Mouse (Mus musculus) Patski (cell line): Measurements from ENCODE around the gene Hoxa7. TPM values are rescaled to one million over a fixed set of nuclear protein-coding genes. Genes with fewer than 3 reads are reported as not detected.
A peak's percentile ranks its signal among the peaks of the same experiment; 100 is the strongest.

Experiments used
- ATAC-seq: fragments of 100-300 bp; one replicate; pipeline ENCODE4 v1.8.0; 2021
- CTCF ChIA-PET: fragments of 350-600 bp; sonication (Branson Sonifier 250); formaldehyde crosslinking; loops from one replicate; lab custom pipeline; 2022; ENCODE audit warnings: inconsistent platforms; lab: Charles Lee
- POLR2A ChIA-PET: fragments of 350-600 bp; sonication (Branson Sonifier 250); formaldehyde crosslinking; loops from one replicate; lab custom pipeline; 2022; ENCODE audit warnings: antibody characterized with exemption, inconsistent platforms; lab: Charles Lee
- DNase-seq: peaks from one replicate; pipeline ENCODE4 v3.0.0-alpha.2; 2011; ENCODE audit warnings: low read depth, low spot score
- H3K27me3 ChIP-seq: fragments of 371-371 bp; one replicate; pipeline ENCODE4 v1.5.1; 2021
- CTCF ChIP-seq: fragments of 100-300 bp; IDR thresholded peaks from one replicate; pipeline ENCODE4 v1.5.1; 2021
- in situ Hi-C: fragments of 300-500 bp; cut with MboI; formaldehyde crosslinking; loops from 3 replicates; pipeline ENCODE4 v1.11.1; 2018; ENCODE audit warnings: low pct_unique_long_range_greater_than_20kb, mixed read lengths
- polyA plus RNA-seq: library from polyadenylated mRNA; unstranded; gene quantifications from one replicate; pipeline ENCODE4 v1.2.3, GENCODE M21; 2021

The Hoxa7 gene
- polyA plus RNA-seq, result 51.6 TPM

DNA sequence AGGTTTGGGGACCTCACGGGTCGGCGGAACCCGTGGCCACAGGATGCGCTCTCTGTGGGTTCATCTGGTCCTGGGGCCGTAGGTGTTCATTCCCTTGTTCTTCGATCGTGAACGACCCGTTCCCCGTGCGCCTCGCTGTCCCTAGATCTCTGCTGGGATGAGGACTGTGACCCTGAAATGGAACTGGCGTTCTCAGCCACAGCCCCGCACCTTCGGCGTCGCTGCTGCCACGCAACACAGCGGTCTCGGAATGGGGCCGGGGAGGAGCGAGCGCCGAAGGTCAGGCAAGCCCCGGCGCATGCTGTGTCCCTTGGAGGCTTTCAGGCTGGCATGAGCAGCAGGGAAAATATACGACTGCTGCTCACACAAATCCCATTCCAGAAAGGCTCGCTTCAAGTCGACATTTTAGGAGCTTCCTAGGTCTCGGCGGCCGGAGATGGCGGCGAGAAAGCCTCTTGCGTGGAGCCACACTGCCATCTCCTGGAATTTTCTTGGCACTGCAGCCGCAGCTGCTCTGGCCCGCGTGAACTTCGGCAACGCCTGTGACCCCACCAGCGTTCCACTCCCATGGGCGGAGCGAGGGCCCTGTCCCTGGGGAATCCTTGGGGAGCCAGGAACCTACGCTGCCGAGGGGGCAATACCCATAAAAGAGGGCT is at the start of gene Hoxa7:
TSS of gene Hoxa7 (minus strand) at position 518 of the 656 bp plus-strand sequence.
- in situ Hi-C loops, result loop anchor here (5.0 to 25.0 kb wide), 6 partner anchors 47 to 1047 kb away; partner anchors contain the start of genes 5730596B20Rik and Cbx3
- CTCF ChIA-PET, result interaction anchor here (0.8 to 5.0 kb wide), 16 partner anchors 7 to 1015 kb away, joined by 3 to 21 read pairs (median 5); partner anchors contain the start of genes Gm28308, Hoxa10, Hoxa3 and Hoxa9

DNA sequence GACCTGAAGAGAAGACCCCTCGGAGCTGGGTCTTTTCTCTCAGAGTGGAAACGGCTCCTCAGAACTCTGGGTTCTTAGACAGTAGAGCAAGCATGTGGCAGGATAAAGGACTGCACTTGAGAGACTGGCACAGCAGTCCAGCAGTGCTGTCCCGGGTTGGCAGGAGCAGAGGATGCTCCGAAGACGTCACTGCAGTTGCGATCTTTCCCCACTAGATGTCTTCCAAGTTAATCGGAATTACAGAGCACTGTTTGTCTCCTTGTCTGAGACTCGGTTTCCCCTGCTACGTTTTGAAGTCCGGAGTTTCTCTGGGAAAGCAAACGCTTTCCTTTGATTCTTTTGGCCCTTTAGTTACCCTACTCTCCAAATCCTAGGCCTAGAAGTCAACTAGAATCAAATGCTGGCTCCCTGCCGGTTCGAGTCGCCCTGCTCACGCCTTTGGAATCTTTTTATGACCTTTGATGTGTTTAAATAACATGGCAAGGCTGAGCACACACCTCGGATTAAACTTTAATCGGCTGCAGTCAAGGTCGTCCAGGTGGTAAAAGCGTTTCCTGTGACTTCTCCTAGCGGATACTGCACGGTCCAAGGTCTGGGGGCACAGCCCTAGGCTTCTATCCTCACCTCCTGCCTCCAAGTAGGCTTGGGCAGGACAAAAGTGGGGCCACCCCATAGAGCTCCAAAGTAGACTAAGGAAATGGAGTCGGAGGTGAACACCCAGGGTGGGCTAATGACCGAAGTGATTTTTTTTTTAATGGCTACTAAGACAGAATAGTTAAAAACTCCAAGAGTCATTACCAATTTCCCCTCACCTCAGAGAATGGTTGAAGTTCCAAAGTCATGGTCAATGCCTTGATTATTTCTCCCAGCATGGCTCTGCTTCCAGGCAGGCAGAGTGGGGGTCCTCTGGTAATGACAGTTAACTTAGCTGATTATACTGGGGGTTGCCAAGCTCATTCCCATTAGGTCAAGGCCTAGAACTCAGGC is 49.1 kb upstream of the Hoxa7 start:
- POLR2A ChIA-PET, result interaction anchor here (0.5 to 1.0 kb wide), 4 partner anchors 9 to 442 kb away, joined by 3 to 4 read pairs (median 3); partner anchors contain the start of gene Tax1bp1
- in situ Hi-C loops, result loop anchor here (5.0 kb wide), 1 partner anchor 307 kb away; no protein-coding TSS in a partner anchor
- ATAC-seq, result peak; percentile 60
- peaks cover 11% of the 10 kb centered on the region for H3K27me3 ChIP-seq
- no peak for DNase-seq
- CTCF ChIA-PET, result interaction anchor here (0.7 to 2.3 kb wide), 5 partner anchors 13 to 454 kb away, joined by 3 to 6 read pairs (median 5); no protein-coding TSS in a partner anchor
- TF ChIP-seq CTCF, result peak; percentile 88

More for the DNA sequence above, at the start of gene Hoxa7:
- DNase-seq, result peak; percentile 91
- peak; percentile 57 for ATAC-seq
- POLR2A ChIA-PET, result interaction anchor here (1.4 to 37.4 kb wide), 5 partner anchors 9 to 220 kb away, joined by 3 to 778 read pairs (median 153); partner anchors contain the start of genes 5730596B20Rik, Gm28308, Hoxa10 and Hoxa11
- no peak for TF ChIP-seq CTCF
- no peaks in the 10 kb centered on the region for H3K27me3 ChIP-seq

DNA sequence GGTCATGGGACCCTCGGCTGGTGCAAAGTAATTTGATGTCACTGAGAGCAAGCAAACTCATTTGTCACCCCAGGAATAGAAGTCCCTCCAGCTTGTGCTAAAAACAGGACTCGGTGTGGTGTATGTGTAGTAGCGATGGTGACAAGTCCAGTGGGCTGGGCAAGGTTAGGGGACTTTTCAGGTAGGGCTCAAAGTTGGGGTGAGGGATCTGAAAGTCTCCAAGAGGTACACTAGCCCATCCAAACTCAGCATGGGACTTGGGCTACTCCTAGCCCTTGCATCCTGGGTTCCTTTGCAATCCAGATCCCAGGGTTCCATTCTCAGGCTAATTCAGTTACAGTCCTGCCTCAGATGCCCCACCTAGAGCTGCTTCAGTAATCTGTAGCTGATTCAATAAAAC is 47.1 kb upstream of the Hoxa7 start:
- ChIA-PET POLR2A (no interaction called here), CTCF (no interaction called here)
- ATAC-seq, result no peak
- in situ Hi-C loops, result no loop called here
- H3K27me3 ChIP-seq, result peaks cover 11% of the 10 kb centered on the region
- no peak for DNase-seq
- TF ChIP-seq CTCF, result no peak

DNA sequence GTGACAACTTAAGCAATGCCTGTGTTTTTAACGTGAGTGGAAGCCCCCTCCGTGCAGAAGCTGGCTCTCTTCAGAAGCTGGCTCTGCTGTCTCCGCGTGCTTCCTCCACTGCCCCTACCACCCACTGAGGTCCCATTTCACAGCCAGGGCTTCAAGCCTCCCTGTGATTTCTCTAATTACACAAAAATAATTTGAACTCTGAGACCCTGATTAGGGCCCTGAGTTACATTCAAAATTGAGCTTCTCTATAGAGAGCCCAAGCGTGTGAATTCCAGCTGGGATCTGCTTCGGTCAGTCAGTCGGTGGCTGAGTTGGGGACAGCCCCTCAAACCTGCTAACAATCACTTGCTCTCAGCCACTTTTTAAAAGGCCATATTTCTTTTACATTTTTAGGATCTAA is 46.7 kb upstream of the Hoxa7 start:
- ChIA-PET CTCF (no interaction called here), POLR2A (no interaction called here)
- DNase-seq (no peak), ATAC-seq (no peak)
- TF ChIP-seq CTCF, result no peak
- in situ Hi-C loops, result no loop called here
- peaks cover 11% of the 10 kb centered on the region for H3K27me3 ChIP-seq

DNA sequence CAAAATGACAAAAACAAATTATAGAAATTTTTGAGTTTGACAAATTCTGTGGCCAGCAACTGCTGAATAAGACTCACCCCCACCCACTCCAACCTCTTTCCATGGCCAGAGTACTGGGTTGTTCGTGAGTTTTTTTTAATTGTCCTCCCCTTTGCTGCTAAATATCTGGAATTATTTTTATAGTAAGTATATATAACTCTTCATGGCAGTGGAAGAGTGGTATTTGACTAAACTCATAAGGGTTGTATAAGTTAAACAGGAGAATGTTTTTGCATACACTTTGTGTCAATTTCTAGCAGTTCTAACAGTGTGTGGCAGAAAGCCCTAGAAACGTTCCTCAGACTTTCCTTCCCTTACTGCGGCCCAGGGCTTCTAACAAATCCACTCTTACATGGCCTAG is 46.0 kb upstream of the Hoxa7 start:
- TF ChIP-seq CTCF, result no peak
- DNase-seq (no peak), ATAC-seq (no peak)
- ChIA-PET CTCF (no interaction called here), POLR2A (no interaction called here)
- in situ Hi-C loops, result no loop called here
- H3K27me3 ChIP-seq, result peaks cover 11% of the 10 kb centered on the region

DNA sequence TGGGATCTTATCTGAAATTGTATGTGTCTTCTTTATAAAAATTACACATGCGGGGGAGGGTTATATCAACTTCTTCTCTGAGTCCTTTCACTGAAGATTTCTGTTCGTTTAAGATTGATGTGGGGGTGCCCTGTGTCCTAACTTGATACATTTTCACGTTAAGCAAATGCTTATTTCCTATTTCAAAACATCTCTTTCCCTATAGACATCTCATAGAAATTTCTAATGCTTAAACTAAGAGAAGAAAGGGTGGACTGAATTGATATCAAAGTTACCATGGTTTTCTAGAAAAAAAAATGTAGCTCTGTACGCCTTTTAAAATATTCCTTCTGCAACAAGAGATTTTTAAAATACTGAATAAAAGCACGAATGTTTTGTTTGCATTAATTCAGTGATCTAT is 45.6 kb upstream of the Hoxa7 start:
- in situ Hi-C loops, result no loop called here
- ChIA-PET CTCF (interaction anchor here (0.7 kb wide), 1 partner anchor 10 kb away, joined by 4 read pairs; no protein-coding TSS in a partner anchor), POLR2A (no interaction called here)
- peaks cover 11% of the 10 kb centered on the region for H3K27me3 ChIP-seq
- no peak for DNase-seq
- ATAC-seq, result no peak
- no peak for TF ChIP-seq CTCF

DNA sequence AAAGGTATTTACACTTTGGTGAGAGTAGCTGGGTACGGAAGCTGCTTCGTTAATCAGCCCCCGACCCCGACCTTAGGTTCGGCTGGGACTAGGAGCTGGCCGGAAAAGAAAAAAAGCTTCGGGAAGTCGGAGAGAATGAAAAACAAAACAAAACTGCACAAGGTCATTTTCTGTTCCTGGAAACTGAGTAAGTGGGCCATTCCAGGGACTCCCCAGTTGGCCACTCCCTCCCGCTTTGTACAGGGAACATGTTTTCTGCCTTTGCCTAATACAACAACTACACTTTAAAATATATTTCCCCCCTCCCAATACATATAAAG is 45.0 kb upstream of the Hoxa7 start:
- ChIA-PET POLR2A (no interaction called here), CTCF (interaction anchor here (0.7 kb wide), 1 partner anchor 9 kb away, joined by 4 read pairs; no protein-coding TSS in a partner anchor)
- no peak for TF ChIP-seq CTCF
- in situ Hi-C loops, result no loop called here
- DNase-seq (no peak), ATAC-seq (no peak)
- peaks cover 11% of the 10 kb centered on the region for H3K27me3 ChIP-seq

DNA sequence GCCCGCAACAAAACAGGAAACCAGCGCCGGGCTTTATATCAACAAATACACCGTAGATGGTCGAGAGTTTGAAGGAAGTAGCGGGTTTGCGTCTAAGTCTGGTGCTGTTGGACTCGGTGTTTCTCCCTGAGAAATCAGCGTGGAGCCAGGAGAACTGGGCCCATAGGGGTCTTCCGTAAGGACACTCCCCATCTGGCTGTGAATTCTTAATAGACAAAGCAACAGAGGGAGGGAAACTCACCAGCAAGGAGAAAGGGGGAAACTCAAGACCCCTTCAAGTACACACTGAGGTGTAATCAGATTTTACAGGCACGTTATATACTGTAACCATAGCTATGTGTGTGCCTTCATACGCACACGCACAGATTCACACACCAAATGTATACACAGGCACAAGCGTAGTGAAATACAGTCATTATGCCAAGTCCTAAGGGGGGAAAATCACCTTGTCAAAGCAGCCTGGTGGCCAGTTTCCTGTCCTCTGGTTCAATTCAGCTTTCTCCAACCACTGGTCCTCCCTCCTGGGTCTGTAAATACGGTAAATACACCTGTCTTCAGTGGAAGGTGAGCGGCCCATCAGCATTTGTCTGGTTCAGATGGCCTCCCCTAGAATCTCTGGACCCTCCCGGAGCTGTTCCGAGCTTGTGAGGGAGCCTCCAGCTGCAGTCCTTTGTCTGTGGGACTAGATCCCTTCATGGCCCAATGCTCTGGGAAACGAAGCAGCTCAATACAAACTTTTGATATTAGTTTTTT is 44.4 kb upstream of the Hoxa7 start:
- peaks cover 11% of the 10 kb centered on the region for H3K27me3 ChIP-seq
- in situ Hi-C loops, result no loop called here
- ATAC-seq (no peak), DNase-seq (no peak)
- CTCF ChIA-PET, result no interaction called here
- no peak for TF ChIP-seq CTCF
- POLR2A ChIA-PET, result no interaction called here

DNA sequence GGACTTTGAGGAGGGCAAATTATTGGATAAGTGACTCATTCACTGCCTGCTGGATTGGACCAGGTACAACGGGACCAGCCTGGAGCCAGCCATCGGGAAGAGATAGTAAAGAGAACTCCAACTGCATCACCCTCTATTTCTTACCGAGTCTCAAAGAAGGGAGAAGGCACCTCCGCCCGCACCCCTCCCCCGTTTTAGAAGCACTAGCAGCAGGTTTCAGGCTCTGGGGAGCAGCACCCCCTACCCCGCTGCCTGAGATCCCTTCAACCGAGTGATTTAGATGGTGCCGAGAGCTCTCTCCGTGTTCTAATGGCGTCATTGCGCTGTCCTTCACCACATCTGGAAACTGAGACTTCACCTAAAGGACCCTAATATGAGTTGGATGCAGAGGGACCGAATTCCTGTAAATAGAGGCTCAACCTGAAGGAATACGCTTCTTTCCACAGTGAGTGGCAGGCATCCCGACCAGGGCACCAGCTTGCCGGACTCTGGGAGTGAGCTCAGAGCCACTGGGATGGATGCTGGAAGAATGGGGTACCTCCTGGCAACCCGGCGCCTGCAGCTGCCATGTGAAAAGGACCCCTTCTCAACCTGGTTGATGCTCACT is 43.8 kb upstream of the Hoxa7 start:
- peaks cover 11% of the 10 kb centered on the region for H3K27me3 ChIP-seq
- in situ Hi-C loops, result no loop called here
- CTCF ChIA-PET, result no interaction called here
- DNase-seq (no peak), ATAC-seq (no peak)
- TF ChIP-seq CTCF, result no peak
- POLR2A ChIA-PET, result no interaction called here
